Mouse (Mus musculus) erythroblast, embryonic 14.5 days (primary cell): ENCODE measurements at regions not wholly inside any gene's neighbourhood (a gene's known extent, or its start where the extent isn't known, plus 50 kb on each side); places are given as distances from the start of the nearest gene placed in this dataset.

ENCODE experiments used
- H3K27me3 ChIP-seq: 2 replicates; pipeline ENCODE4 v1.6.1; 2012; ENCODE audit warnings: inconsistent platforms; ENCODE audit not compliant: control insufficient read depth
- H3K36me3 ChIP-seq: 2 replicates; pipeline ENCODE4 v1.6.1; 2012; ENCODE audit warnings: mild to moderate bottlenecking, inconsistent platforms; ENCODE audit not compliant: control insufficient read depth
- H3K4me1 ChIP-seq: 2 replicates; pipeline ENCODE4 v1.6.1; 2012; ENCODE audit warnings: inconsistent platforms; ENCODE audit not compliant: control insufficient read depth
- H3K4me3 ChIP-seq: replicated peaks from 2 replicates; pipeline ENCODE3; 2012; ENCODE audit warnings: moderate library complexity, mild to moderate bottlenecking, inconsistent platforms
- H3K9me3 ChIP-seq: 2 replicates; pipeline ENCODE4 v1.6.1; 2012; ENCODE audit warnings: low read length, inconsistent platforms, mixed read lengths; ENCODE audit not compliant: control insufficient read depth
- GATA1 ChIP-seq: IDR thresholded peaks from 2 replicates; pipeline ENCODE4 v1.6.1; 2012; ENCODE audit warnings: low read length, inconsistent platforms, mixed read lengths
- TAL1 ChIP-seq: IDR thresholded peaks from 3 replicates; pipeline ENCODE4 v1.6.1; 2012; ENCODE audit warnings: low read length, inconsistent platforms, mixed read lengths

DNA sequence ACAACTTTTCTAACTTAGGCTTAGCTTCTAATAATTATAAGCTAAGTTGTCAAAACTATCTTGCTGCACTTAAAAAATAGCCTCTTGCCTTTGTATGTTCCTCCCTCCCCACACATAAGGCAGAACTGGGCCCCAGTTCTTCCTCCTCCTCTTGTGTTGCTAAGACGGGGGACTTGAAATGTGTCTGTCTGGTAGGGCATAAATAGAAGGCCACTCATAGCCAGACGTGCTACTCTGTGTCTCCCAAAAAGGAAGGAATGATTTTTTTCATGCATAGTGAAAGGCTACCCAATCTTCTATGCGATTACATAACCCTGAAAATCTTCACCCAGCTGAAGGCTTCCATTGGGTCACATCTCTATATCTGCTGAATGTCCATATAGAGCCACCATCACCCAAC is 183.5 kb downstream of the Hsfy2 start:
- no peaks in the 10 kb centered on the region for H3K4me1 ChIP-seq
- H3K9me3 ChIP-seq = no peaks in the 10 kb centered on the region
- H3K36me3 ChIP-seq = no peaks in the 10 kb centered on the region
- no peak overlapping the region for H3K4me3 ChIP-seq
- no peak for TF ChIP-seq GATA1
- no peak for TF ChIP-seq TAL1
- no peaks in the 10 kb centered on the region for H3K27me3 ChIP-seq

- TF ChIP-seq GATA1 (no peak), TAL1 (no peak)
- H3K27me3 ChIP-seq = no peaks in the 10 kb centered on the region
- no peaks in the 10 kb centered on the region for H3K9me3 ChIP-seq
- no peaks in the 10 kb centered on the region for H3K4me1 ChIP-seq
- H3K36me3 ChIP-seq = no peaks in the 10 kb centered on the region
- H3K4me3 ChIP-seq = no peak overlapping the region
These were observed 194.4 kb downstream of the Hsfy2 start for GRCm38 (mm10) chr1:56442835-56443234.

DNA sequence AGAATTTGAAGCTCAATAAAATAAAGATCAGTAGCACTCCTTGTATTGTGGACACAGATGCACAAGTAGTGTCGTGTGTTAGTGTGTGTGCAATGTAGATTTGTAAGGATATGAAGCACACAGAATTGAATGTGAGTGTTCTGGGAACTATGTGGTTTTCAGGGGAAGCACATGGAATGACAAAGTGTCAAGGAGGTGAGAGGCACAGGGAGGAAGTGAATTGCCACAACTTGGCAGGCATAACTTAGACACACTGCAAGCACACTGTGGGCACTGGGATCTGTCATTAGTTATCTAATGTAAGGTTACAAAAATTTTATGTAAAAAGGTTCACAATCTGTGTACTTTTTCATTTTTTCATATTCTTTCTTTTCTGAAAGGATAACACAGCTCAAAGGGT is 230.4 kb downstream of the Hsfy2 start:
- H3K4me1 ChIP-seq = no peaks in the 10 kb centered on the region
- no peaks in the 10 kb centered on the region for H3K27me3 ChIP-seq
- TF ChIP-seq TAL1 (no peak), GATA1 (no peak)
- no peaks in the 10 kb centered on the region for H3K9me3 ChIP-seq
- H3K36me3 ChIP-seq = no peaks in the 10 kb centered on the region
- no peak overlapping the region for H3K4me3 ChIP-seq

DNA sequence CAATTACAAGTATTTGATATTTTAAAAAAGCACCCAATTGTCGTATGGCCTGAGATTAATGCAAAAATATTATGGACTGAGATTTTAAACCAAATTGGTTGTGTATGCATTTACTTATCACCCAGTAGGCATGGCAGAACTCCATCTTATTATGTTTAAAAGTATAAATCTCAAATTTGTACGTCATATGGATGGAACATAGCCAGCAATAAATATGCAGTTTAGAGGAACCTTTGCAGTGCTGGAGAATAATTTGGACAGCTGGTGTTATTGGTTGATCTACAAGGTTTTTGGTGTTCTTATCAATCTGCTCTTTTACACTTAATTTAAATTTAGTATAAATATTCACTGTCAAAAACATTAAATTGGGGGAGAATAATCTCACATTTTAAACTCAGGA is 233.9 kb downstream of the Hsfy2 start:
- H3K27me3 ChIP-seq = no peaks in the 10 kb centered on the region
- no peak overlapping the region for H3K4me3 ChIP-seq
- no peaks in the 10 kb centered on the region for H3K9me3 ChIP-seq
- H3K4me1 ChIP-seq = no peaks in the 10 kb centered on the region
- no peak for TF ChIP-seq TAL1
- no peak for TF ChIP-seq GATA1
- H3K36me3 ChIP-seq = no peaks in the 10 kb centered on the region

- Histone ChIP-seq H3K27me3 (no peaks in the 10 kb centered on the region), H3K36me3 (no peaks in the 10 kb centered on the region), H3K9me3 (no peaks in the 10 kb centered on the region), H3K4me3 (no peak overlapping the region), H3K4me1 (no peaks in the 10 kb centered on the region)
- TF ChIP-seq GATA1 = no peak
- no peak for TF ChIP-seq TAL1
These were observed 241.4 kb downstream of the Hsfy2 start for GRCm38 (mm10) chr1:56395832-56396231.

- Histone ChIP-seq H3K9me3 (no peaks in the 10 kb centered on the region), H3K4me3 (no peak overlapping the region), H3K36me3 (no peaks in the 10 kb centered on the region), H3K4me1 (no peaks in the 10 kb centered on the region), H3K27me3 (no peaks in the 10 kb centered on the region)
- TF ChIP-seq GATA1 = no peak
- no peak for TF ChIP-seq TAL1
These were observed 250.1 kb downstream of the Hsfy2 start for GRCm38 (mm10) chr1:56387086-56387485.

DNA sequence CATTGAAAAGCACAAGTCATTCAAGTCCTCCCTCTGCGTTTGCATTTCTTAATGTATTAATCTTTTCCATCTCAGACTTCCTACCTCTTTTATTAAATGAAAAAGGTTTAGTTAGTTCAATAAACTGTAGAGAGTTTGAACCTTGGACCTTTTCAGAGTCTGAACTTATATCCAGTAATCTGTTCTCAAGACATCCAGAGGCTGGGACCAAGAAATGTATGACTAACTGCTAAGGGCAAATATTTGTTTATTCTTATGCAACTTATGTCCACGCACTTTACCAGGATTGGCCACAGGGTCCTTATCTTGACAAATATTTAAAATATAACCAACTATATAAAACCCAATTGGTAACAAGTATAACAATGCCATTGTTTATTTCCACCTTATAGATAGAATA is 270.9 kb downstream of the Hsfy2 start:
- H3K9me3 ChIP-seq = no peaks in the 10 kb centered on the region
- TF ChIP-seq TAL1 (no peak), GATA1 (no peak)
- H3K36me3 ChIP-seq = no peaks in the 10 kb centered on the region
- no peak overlapping the region for H3K4me3 ChIP-seq
- H3K4me1 ChIP-seq = no peaks in the 10 kb centered on the region
- no peaks in the 10 kb centered on the region for H3K27me3 ChIP-seq

GRCm38 (mm10) chr1:56360857-56361256 is 276.4 kb downstream of the Hsfy2 start:
- no peaks in the 10 kb centered on the region for H3K9me3 ChIP-seq
- H3K4me3 ChIP-seq = no peak overlapping the region
- TF ChIP-seq TAL1 (no peak), GATA1 (no peak)
- H3K27me3 ChIP-seq = no peaks in the 10 kb centered on the region
- no peaks in the 10 kb centered on the region for H3K36me3 ChIP-seq
- H3K4me1 ChIP-seq = no peaks in the 10 kb centered on the region

GRCm38 (mm10) chr1:56346638-56347037 is 290.6 kb downstream of the Hsfy2 start:
- Histone ChIP-seq H3K4me3 (no peak overlapping the region), H3K27me3 (no peaks in the 10 kb centered on the region), H3K4me1 (no peaks in the 10 kb centered on the region), H3K36me3 (no peaks in the 10 kb centered on the region), H3K9me3 (no peaks in the 10 kb centered on the region)
- TF ChIP-seq GATA1 = no peak
- no peak for TF ChIP-seq TAL1

DNA sequence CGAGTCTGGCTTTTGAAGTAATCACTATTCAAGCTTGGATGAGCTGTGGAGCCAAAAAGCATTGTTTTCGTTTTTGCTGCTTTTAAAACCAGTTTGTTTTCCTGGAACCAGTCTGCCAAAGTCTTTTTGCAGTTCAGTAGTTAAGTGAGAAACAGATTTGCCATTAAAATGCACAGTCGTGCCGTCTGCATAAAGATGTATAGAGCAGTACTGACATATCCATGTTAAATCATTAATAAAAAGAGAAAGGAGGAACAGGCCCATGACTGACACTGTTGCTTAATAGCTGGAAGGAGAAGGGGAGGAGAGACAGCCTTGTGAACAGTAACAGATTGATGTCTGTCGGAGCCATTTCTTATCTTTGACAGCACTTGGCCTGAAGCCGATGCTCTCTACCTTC is 292.3 kb downstream of the Hsfy2 start:
- Histone ChIP-seq H3K4me1 (no peaks in the 10 kb centered on the region), H3K4me3 (no peak overlapping the region), H3K27me3 (no peaks in the 10 kb centered on the region), H3K9me3 (no peaks in the 10 kb centered on the region), H3K36me3 (no peaks in the 10 kb centered on the region)
- TF ChIP-seq GATA1 (no peak), TAL1 (no peak)
